Mouse (Mus musculus): ENCODE results near the gene Runx2. TPM values are rescaled to one million over a fixed set of nuclear protein-coding genes. Genes with fewer than 3 reads are reported as not detected.

The Runx2 gene
- polyA plus RNA-seq, 1 experiment from 2014 or later = 31.9 TPM

Other genes with a start within 250 kb of the Runx2 start
- 27.6 and 27.8 TPM in 2 replicates for gene Supt3, start 37.6 kb downstream of the Runx2 start, polyA plus RNA-seq (2016; fragmentation: Nextera tagmentation; extraction: Ambion mirVana)

Measured in embryonic facial prominence, embryonic 12.5 days (tissue).